Mouse (Mus musculus) ES-E14 (cell line): Measurements from ENCODE around the gene Chp1.

Experiments
- HCFC1 ChIP-seq: IDR thresholded peaks from 2 replicates; pipeline ENCODE4 v1.6.1; 2012; ENCODE audit warnings: low read length, inconsistent platforms, borderline replicate concordance; ENCODE audit not compliant: insufficient read depth
- MAFK ChIP-seq: IDR thresholded peaks from 2 replicates; pipeline ENCODE4 v1.6.1; 2014; ENCODE audit warnings: mild to moderate bottlenecking, low read depth, low read length, inconsistent platforms; ENCODE audit not compliant: insufficient read depth
- ZC3H11A ChIP-seq: IDR thresholded peaks from 2 replicates; pipeline ENCODE4 v1.6.1; 2012; ENCODE audit warnings: low read depth, mild to moderate bottlenecking, inconsistent platforms, low read length, borderline replicate concordance
- ZNF384 ChIP-seq: IDR thresholded peaks from 2 replicates; pipeline ENCODE4 v1.6.1; 2012; ENCODE audit warnings: low read depth, low read length, inconsistent platforms

GRCm38 (mm10) chr2:119546848-119547521 is 512 bp upstream of the Chp1 start:
- TF ChIP-seq ZNF384 (peak; percentile 85), HCFC1 (no peak), ZC3H11A (0 out of 2 replicates have a peak, but pooled peaks have one; percentile 54), MAFK (0 out of 2 replicates have a peak, but pooled peaks have one; percentile 5)
